Mouse (Mus musculus) intestine, postnatal 0 days (tissue): ENCODE measurements around the gene Cfap73. TPM values are rescaled to one million over a fixed set of nuclear protein-coding genes. Genes with fewer than 3 reads are reported as not detected.

Experiments used
- ATAC-seq: fragments of 200-750 bp; cut with Nextera tagmentation; 2 replicates; pipeline ENCODE4 v1.8.0; 2017; ENCODE audit warnings: mild to moderate bottlenecking, moderate TSS enrichment, moderate library complexity
- H3K27ac ChIP-seq: fragments of 300-500 bp; sonication (generic); 2 replicates; pipeline ENCODE4 v1.5.1; 2014; ENCODE audit warnings: mild to moderate bottlenecking, low read depth, low read length, moderate library complexity
- H3K27me3 ChIP-seq: fragments of 300-500 bp; sonication (generic); replicated peaks from 2 replicates; pipeline ENCODE4 v1.6.1; 2014; ENCODE audit warnings: low read length, mixed read lengths; ENCODE audit not compliant: control insufficient read depth, insufficient read depth
- H3K36me3 ChIP-seq: fragments of 300-500 bp; sonication (generic); 2 replicates; pipeline ENCODE4 v1.6.1; 2014; ENCODE audit warnings: mild to moderate bottlenecking, moderate library complexity; ENCODE audit not compliant: control insufficient read depth, insufficient read depth
- H3K4me1 ChIP-seq: fragments of 300-500 bp; sonication (generic); replicated peaks from 2 replicates; pipeline ENCODE4 v1.6.1; 2014; ENCODE audit warnings: antibody characterized with exemption, low read length, mixed read lengths; ENCODE audit not compliant: control insufficient read depth, insufficient read depth
- H3K4me2 ChIP-seq: fragments of 300-500 bp; sonication (generic); replicated peaks from 2 replicates; pipeline ENCODE4 v1.6.1; 2014; ENCODE audit warnings: low read depth, mild to moderate bottlenecking, moderate library complexity
- H3K4me3 ChIP-seq: fragments of 300-500 bp; sonication (generic); 2 replicates; pipeline ENCODE4 v1.5.1; 2014; ENCODE audit warnings: low read depth, low read length
- H3K9ac ChIP-seq: fragments of 300-500 bp; sonication (generic); 2 replicates; pipeline ENCODE4 v1.6.1; 2014; ENCODE audit warnings: mild to moderate bottlenecking, low read depth, low read length
- H3K9me3 ChIP-seq: fragments of 300-500 bp; sonication (generic); 2 replicates; pipeline ENCODE4 v1.6.1; 2016; ENCODE audit warnings: mixed run types; ENCODE audit not compliant: control insufficient read depth
- CTCF ChIP-seq: sonication (generic); IDR thresholded peaks from 2 replicates; pipeline ENCODE4 v1.5.1; 2016; ENCODE audit warnings: low read depth, mild to moderate bottlenecking, control low read depth, antibody characterized with exemption, moderate library complexity
- WGBS: fragments of 180-500 bp; shearing (Covaris S2); extraction: QIAGEN DNeasy Blood & Tissue Kit; methylation state at CpG from one replicate; pipeline ENCODE4 v1.1.7; 2014; 5-methylcytosine and 5-hydroxymethylcytosine counted together
- polyA plus RNA-seq: library from polyadenylated mRNA; unstranded; fragments of >200 nt; fragmentation: Nextera tagmentation; extraction: Ambion mirVana; gene quantifications from 2 replicates; pipeline ENCODE4 v1.2.1, GENCODE M21; 2015

Cfap73 gene
- polyA plus RNA-seq, 1 experiment from 2014 or later = not detected

- Histone ChIP-seq H3K9ac (no peak overlapping the region), H3K4me1 (no peaks in the 10 kb centered on the region), H3K27me3 (no peaks in the 10 kb centered on the region), H3K4me2 (no peak overlapping the region), H3K9me3 (no peaks in the 10 kb centered on the region), H3K36me3 (peaks cover 93% of the 10 kb centered on the region), H3K4me3 (no peak overlapping the region), H3K27ac (no peak overlapping the region)
- 92% methylated on average over 23 of the region's 23 CpGs for WGBS
- no peak for ATAC-seq
- no peak for TF ChIP-seq CTCF
These were observed 12.8 kb downstream of the Cfap73 start for GRCm38 (mm10) chr5:120621078-120621765.

- H3K9me3 ChIP-seq = no peaks in the 10 kb centered on the region
- H3K36me3 ChIP-seq = peaks cover 87% of the 10 kb centered on the region
- no peak overlapping the region for H3K9ac ChIP-seq
- no peaks in the 10 kb centered on the region for H3K27me3 ChIP-seq
- no peak overlapping the region for H3K4me3 ChIP-seq
- WGBS = 68% methylated on average over 18 of the region's 18 CpGs
- no peak overlapping the region for H3K27ac ChIP-seq
- TF ChIP-seq CTCF = peak; percentile 98
- H3K4me1 ChIP-seq = no peaks in the 10 kb centered on the region
- ATAC-seq = no peak
- H3K4me2 ChIP-seq = no peak overlapping the region
These were observed 13.5 kb downstream of the Cfap73 start for GRCm38 (mm10) chr5:120620375-120621077.

GRCm38 (mm10) chr5:120619201-120619600 lies 14.8 kb downstream of the Cfap73 start:
- Histone ChIP-seq H3K4me1 (no peaks in the 10 kb centered on the region), H3K27me3 (no peaks in the 10 kb centered on the region), H3K27ac (no peak overlapping the region), H3K4me3 (no peak overlapping the region), H3K9ac (no peak overlapping the region), H3K36me3 (peaks cover 74% of the 10 kb centered on the region), H3K4me2 (no peak overlapping the region), H3K9me3 (no peaks in the 10 kb centered on the region)
- no peak for ATAC-seq
- TF ChIP-seq CTCF = peak; percentile 88
- WGBS = 25% methylated on average over 5 of the region's 5 CpGs

GRCm38 (mm10) chr5:120618778-120619177 lies 15.3 kb downstream of the Cfap73 start:
- Histone ChIP-seq H3K4me1 (no peaks in the 10 kb centered on the region), H3K27me3 (no peaks in the 10 kb centered on the region), H3K9me3 (no peaks in the 10 kb centered on the region), H3K27ac (0 out of 2 replicates have a peak overlapping the region, but pooled peaks have one; percentile 7), H3K9ac (no peak overlapping the region), H3K36me3 (peaks cover 69% of the 10 kb centered on the region), H3K4me3 (no peak overlapping the region), H3K4me2 (no peak overlapping the region)
- WGBS = 78% methylated on average over 12 of the region's 12 CpGs
- no peak for TF ChIP-seq CTCF
- ATAC-seq = no peak

GRCm38 (mm10) chr5:120615903-120616302 lies 18.1 kb downstream of the Cfap73 start:
- peak; percentile 70 for TF ChIP-seq CTCF
- no peaks in the 10 kb centered on the region for H3K27me3 ChIP-seq
- 98% methylated on average over 4 of the region's 4 CpGs for WGBS
- no peak overlapping the region for H3K4me2 ChIP-seq
- ATAC-seq = no peak
- no peak overlapping the region for H3K4me3 ChIP-seq
- no peaks in the 10 kb centered on the region for H3K9me3 ChIP-seq
- H3K36me3 ChIP-seq = peaks cover 42% of the 10 kb centered on the region
- no peak overlapping the region for H3K27ac ChIP-seq
- no peak overlapping the region for H3K9ac ChIP-seq
- H3K4me1 ChIP-seq = no peaks in the 10 kb centered on the region

GRCm38 (mm10) chr5:120612822-120613604 lies 21.0 kb downstream of the Cfap73 start:
- Histone ChIP-seq H3K4me2 (peak overlapping the region; percentile 93), H3K9me3 (no peaks in the 10 kb centered on the region), H3K4me3 (peak overlapping the region; percentile 59), H3K36me3 (peaks cover 23% of the 10 kb centered on the region), H3K9ac (peak overlapping the region; percentile 72), H3K27ac (peak overlapping the region; percentile 82), H3K27me3 (no peaks in the 10 kb centered on the region), H3K4me1 (no peaks in the 10 kb centered on the region)
- WGBS = under 1% methylated on average over 69 of the region's 69 CpGs
- peak; percentile 94 for ATAC-seq
- no peak for TF ChIP-seq CTCF
